Mouse (Mus musculus) MEL (cell line): ENCODE results near the gene Rapgef4.

Experiments used
- JUND ChIP-seq: IDR thresholded peaks from 2 replicates; pipeline ENCODE4 v1.6.1; 2011; ENCODE audit warnings: low read depth, mild to moderate bottlenecking, improper control_type of control experiment, low read length
- POLR2A ChIP-seq, 2 experiments: IDR thresholded peaks; 2 replicates each; pipeline ENCODE4 v1.6.1; 2011 to 2012; ENCODE audit warnings: low read length in 2 of 2, mild to moderate bottlenecking in 2 of 2, control low read depth in 1 of 2, improper control_type of control experiment in 1 of 2, low read depth in 1 of 2, moderate library complexity in 1 of 2; ENCODE audit not compliant: control insufficient read depth in 1 of 2, insufficient read depth in 1 of 2, poor library complexity in 1 of 2
- POLR2AphosphoS2 ChIP-seq: IDR thresholded peaks from 2 replicates; pipeline ENCODE4 v1.6.1; 2011; ENCODE audit warnings: low read length, improper control_type of control experiment

DNA sequence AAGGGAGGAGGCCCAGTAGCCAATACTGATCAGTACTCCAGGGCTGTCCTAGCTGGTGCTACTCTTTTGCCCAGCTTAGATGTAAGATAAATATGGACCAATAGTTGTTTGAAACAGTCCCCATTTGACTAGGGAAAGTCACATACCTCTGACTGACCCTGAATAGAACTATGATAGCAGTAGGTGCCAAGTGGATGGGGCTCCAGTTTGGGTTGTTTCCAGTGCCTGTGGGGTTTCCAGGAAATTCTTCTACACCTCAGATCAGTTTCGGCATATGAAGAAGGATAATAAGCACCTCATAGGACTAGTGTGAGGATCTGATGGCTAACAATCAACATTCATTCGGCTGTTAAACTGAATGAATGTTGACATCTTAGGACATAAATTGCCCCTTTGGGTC lies 36.1 kb downstream of the Rapgef4 start:
- TF ChIP-seq JUND (no peak), POLR2AphosphoS2 (no peak), POLR2A (IDR thresholded peaks at IDR 0.05; ENCODE audit: control insufficient read depth in 1 of 2, insufficient read depth in 1 of 2, low read depth in 1 of 2, low read length in 2 of 2, poor library complexity in 1 of 2) (no peak)
